Mouse (Mus musculus) small intestine, adult 2 months (tissue): ENCODE measurements at regions not wholly inside any gene's neighbourhood (a gene's known extent, or its start where the extent isn't known, plus 50 kb on each side); places are given as distances from the start of the nearest gene placed in this dataset.

Source experiments
- CTCF ChIP-seq: fragments of 200-500 bp; IDR thresholded peaks from 2 replicates; pipeline ENCODE4 v1.5.1; 2012; ENCODE audit warnings: low read depth, mild to moderate bottlenecking, control low read depth, inconsistent platforms, low read length, moderate library complexity, mixed read lengths; ENCODE audit not compliant: insufficient replicate concordance, insufficient read length; ENCODE audit errors: extremely low read depth
- POLR2A ChIP-seq: fragments of 200-500 bp; IDR thresholded peaks from 2 replicates; pipeline ENCODE4 v1.6.1; 2012; ENCODE audit warnings: low read depth, mild to moderate bottlenecking, control low read depth, inconsistent platforms, low read length, moderate library complexity

- TF ChIP-seq POLR2A (no peak), CTCF (no peak)
Measured at GRCm38 (mm10) chr7:83162868-83163267, 295.7 kb downstream of the Mex3b start.
